Comparison of ENCODE assay signal across 9 mouse cellular contexts in genomic region chr7:91457207-91457606, GRCm38 (mm10).
DNase-seq lines count a peak whose midpoint lies in the region; ATAC-seq lines count a peak whose summit lies in the region.
"Had no signal": no experiment of that assay in that cellular context is flagged by ENCODE, and none has a peak within 500 bp of the region (broad histone marks: within the 10 kb centered on the region; RNA-seq: fewer than 3 reads in every experiment).

No protein-coding gene starts in this region.

- peak; percentile 20 for DNase-seq in ovary, adult 18-20 months (ENCODE audit: low spot score)
- no peak for DNase-seq in ovary, postnatal 10 days (ENCODE audit: low spot score)
- peak; percentile 1 for DNase-seq in c-Kit-negative CD71-positive TER-119-positive erythroid progenitor cells, embryonic 14.5 days (ENCODE audit: low read depth, low spot score)
- peak; percentile 62 for DNase-seq in forebrain, embryonic 11.5 days (ENCODE audit: low spot score)
- peak; percentile 88 to 92 for DNase-seq in left cerebral cortex, postnatal 14 days (ENCODE audit: low spot score in 2 of 2)
- DNase-seq in midbrain, embryonic 14.5 days, result peak; percentile 91
- DNase-seq in testis, postnatal 14 days (ENCODE audit: low spot score), result peak; percentile 5

- no peak overlapping the region for H3K4me3 ChIP-seq in forebrain, embryonic 11.5 days (ENCODE audit: low read depth, low read length)
- H3K4me3 ChIP-seq in intestine, embryonic 15.5 days (replicated peaks), result no peak overlapping the region
- H3K4me3 ChIP-seq in midbrain, embryonic 14.5 days (replicated peaks; ENCODE audit: low read depth, low read length), result no peak overlapping the region
- H3K4me3 ChIP-seq: embryonic facial prominence, embryonic 15.5 days had no signal

- no peak overlapping the region for H3K4me2 ChIP-seq in forebrain, embryonic 11.5 days (ENCODE audit: low read depth, low read length, severe bottlenecking)
- no peak overlapping the region for H3K4me2 ChIP-seq in intestine, embryonic 15.5 days (replicated peaks)
- no peak overlapping the region for H3K4me2 ChIP-seq in midbrain, embryonic 14.5 days (ENCODE audit: low read length)
- H3K4me2 ChIP-seq: embryonic facial prominence, embryonic 15.5 days had no signal

- H3K36me3 ChIP-seq in forebrain, embryonic 11.5 days (ENCODE audit: control insufficient read depth, insufficient read depth, low read length), result no peaks in the 10 kb centered on the region
- H3K36me3 ChIP-seq in intestine, embryonic 15.5 days, result no peaks in the 10 kb centered on the region
- H3K36me3 ChIP-seq in midbrain, embryonic 14.5 days (ENCODE audit: control insufficient read depth, insufficient read depth, low read length), result no peaks in the 10 kb centered on the region
- H3K36me3 ChIP-seq: embryonic facial prominence, embryonic 15.5 days had no signal

- no peak overlapping the region for H3K27ac ChIP-seq in forebrain, embryonic 11.5 days (ENCODE audit: low read depth, low read length)
- no peak overlapping the region for H3K27ac ChIP-seq in intestine, embryonic 15.5 days
- H3K27ac ChIP-seq in midbrain, embryonic 14.5 days (replicated peaks; ENCODE audit: low read depth, low read length), result no peak overlapping the region
- H3K27ac ChIP-seq: embryonic facial prominence, embryonic 15.5 days had no signal

- no peaks in the 10 kb centered on the region for H3K27me3 ChIP-seq in forebrain, embryonic 11.5 days (ENCODE audit: control insufficient read depth, insufficient read depth, low read length)
- no peaks in the 10 kb centered on the region for H3K27me3 ChIP-seq in intestine, embryonic 15.5 days (replicated peaks)
- H3K27me3 ChIP-seq in midbrain, embryonic 14.5 days (ENCODE audit: control insufficient read depth, insufficient read depth, low read length), result no peaks in the 10 kb centered on the region
- H3K27me3 ChIP-seq: embryonic facial prominence, embryonic 15.5 days had no signal

- 0% methylated on average over 1 of the region's 1 CpGs for WGBS in forebrain, embryonic 11.5 days
- WGBS in intestine, embryonic 15.5 days, result 0% methylated on average over 1 of the region's 1 CpGs
- WGBS in midbrain, embryonic 14.5 days, result 0% methylated on average over 1 of the region's 1 CpGs

- no peak overlapping the region for H3K9ac ChIP-seq in forebrain, embryonic 11.5 days (ENCODE audit: low read length)
- H3K9ac ChIP-seq in intestine, embryonic 15.5 days, result no peak overlapping the region
- H3K9ac ChIP-seq in midbrain, embryonic 14.5 days (replicated peaks; ENCODE audit: low read length), result no peak overlapping the region
- H3K9ac ChIP-seq: embryonic facial prominence, embryonic 15.5 days had no signal

- no peaks in the 10 kb centered on the region for H3K9me3 ChIP-seq in forebrain, embryonic 11.5 days (ENCODE audit: control insufficient read depth, low read length)
- no peaks in the 10 kb centered on the region for H3K9me3 ChIP-seq in intestine, embryonic 15.5 days
- no peaks in the 10 kb centered on the region for H3K9me3 ChIP-seq in midbrain, embryonic 14.5 days (ENCODE audit: control insufficient read depth, low read length)
- H3K9me3 ChIP-seq: embryonic facial prominence, embryonic 15.5 days had no signal

- H3K4me1 ChIP-seq in forebrain, embryonic 11.5 days (replicated peaks; ENCODE audit: control insufficient read depth, insufficient read depth, low read length), result no peaks in the 10 kb centered on the region
- H3K4me1 ChIP-seq in intestine, embryonic 15.5 days (replicated peaks), result no peaks in the 10 kb centered on the region
- no peaks in the 10 kb centered on the region for H3K4me1 ChIP-seq in midbrain, embryonic 14.5 days (ENCODE audit: control insufficient read depth, insufficient read depth, low read length)
- H3K4me1 ChIP-seq: embryonic facial prominence, embryonic 15.5 days had no signal

- peak; percentile 80 for ATAC-seq in forebrain, embryonic 11.5 days (replicated peaks; ENCODE audit: low FRiP score)
- peak; percentile 41; the same call in 1 of the 2 replicates for ATAC-seq in intestine, embryonic 15.5 days
- peak; percentile 84 for ATAC-seq in midbrain, embryonic 14.5 days (ENCODE audit: low FRiP score, low TSS enrichment)

- intact Hi-C loops in left cerebral cortex, postnatal 14 days (cut with DNase I), result loop anchor here (5.0 to 10.0 kb wide), 2 partner anchors 570 to 638 kb away; no protein-coding TSS in a partner anchor
